Mouse (Mus musculus): Measurements from ENCODE around the gene Catsperd.

GRCm38 (mm10) chr17:56709708-56710107 lies 81.8 kb downstream of the Catsperd start:
- TF ChIP-seq CHD2 (IDR thresholded peaks at IDR 0.05; ENCODE audit: low read depth, low read length) = no peak
- TF ChIP-seq ZC3H11A (IDR thresholded peaks at IDR 0.05; ENCODE audit: borderline replicate concordance, low read depth, low read length) = no peak
